Mouse (Mus musculus) ovary, adult 18-20 months (tissue): Measurements from ENCODE around the gene Grwd1.

Experiments
- DNase-seq: peaks from one replicate; pipeline ENCODE4 v3.0.0; 2022; ENCODE audit warnings: low spot score, mixed read lengths

The Grwd1 gene

DNA sequence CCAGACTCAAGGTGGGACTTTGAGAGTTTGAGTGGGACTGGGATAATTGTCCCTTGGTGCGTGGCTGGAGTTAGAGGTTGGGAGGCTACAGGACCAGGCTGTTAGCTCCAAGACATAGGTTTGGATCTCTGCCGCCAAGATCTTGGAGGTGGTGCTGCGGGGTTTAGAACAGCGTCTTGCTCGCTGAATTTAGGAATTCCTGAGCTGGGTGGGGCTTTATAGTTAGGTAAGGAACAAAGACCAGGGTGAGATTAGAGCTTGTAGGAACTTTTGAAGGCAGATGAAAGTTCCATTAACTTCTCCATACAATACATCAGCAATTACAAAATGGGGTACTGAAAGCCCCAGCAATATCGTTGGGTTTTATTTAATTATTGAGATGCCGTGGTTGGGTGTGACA, 30.7 kb downstream of the Grwd1 start:
- DNase-seq: no peak

DNA sequence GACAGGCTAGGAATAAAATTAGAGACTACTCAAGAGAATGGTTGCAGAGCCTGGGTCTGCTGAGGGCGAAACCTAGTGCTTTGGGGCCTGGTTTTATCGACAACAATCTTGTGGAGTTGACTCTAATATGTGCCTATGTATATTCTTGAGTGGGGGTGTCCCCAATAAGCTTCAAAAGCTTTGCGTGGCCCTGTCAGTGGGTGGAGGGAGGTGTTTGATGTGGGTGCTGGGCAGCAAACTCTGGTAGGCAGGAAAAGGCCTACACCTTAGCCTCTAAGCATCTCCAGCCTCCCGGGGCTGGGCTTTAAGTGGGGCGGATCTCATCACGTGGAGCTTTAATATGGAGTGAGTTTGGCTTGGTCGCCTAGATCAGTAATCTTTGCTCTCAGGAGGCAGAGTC, 31.8 kb downstream of the Grwd1 start:
- no peak for DNase-seq

DNA sequence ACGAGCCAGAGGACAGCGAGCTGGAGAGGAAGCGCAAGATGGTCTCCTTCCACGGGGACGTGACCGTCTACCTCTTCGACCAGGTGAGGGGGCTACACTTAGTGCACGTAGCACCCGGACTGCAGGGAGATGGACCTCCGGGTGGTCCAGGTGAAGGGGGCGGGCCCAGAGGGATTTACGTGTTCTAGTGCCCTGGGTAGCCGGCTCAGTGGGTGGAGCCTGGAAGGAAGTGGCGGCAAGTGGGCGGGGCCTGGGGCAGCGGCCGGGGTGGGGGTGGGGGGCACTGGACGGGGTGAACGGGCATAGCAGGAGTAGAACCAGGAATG, 32.3 kb downstream of the Grwd1 start:
- DNase-seq: no peak

DNA sequence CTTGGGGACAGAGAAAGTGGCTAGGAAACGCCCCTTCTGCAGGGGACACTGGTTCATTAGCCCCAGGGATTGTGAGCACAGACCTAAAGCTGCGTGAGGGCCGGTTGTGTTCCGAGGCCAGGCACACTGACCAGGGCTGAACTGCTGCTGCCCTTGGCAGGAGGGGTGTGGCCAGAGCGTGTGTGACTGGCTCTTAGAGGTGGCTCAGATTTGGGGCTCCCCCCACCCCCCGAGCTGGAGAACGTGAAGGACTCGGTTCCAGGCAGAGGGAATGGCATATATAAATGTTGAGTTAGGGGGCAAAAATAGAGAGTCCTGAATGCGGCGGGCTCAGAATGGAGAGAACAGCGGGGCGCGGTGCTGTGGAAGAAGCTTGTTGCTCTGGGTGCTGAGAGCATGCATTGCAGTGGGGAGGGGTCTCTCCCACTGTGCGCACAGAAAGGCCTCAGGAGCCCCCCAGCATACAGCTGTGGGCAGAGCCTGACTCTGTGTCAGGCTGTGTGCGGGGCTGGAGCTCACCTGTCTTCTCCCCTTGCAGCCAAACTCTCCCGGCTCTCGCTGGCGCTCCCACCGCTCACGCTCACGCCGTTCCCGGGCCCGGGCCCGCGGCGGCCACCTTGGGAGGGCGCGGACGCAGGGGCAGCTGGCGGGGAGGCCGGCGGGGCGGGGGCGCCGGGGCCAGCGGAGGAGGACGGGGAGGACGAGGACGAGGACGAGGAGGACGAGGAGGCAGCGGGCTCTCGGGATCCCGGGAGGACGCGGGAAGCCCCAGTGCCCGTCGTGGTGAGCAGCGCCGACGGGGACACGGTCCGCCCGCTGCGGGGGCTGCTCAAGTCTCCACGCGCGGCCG, 32.9 kb downstream of the Grwd1 start:
- no peak for DNase-seq

DNA sequence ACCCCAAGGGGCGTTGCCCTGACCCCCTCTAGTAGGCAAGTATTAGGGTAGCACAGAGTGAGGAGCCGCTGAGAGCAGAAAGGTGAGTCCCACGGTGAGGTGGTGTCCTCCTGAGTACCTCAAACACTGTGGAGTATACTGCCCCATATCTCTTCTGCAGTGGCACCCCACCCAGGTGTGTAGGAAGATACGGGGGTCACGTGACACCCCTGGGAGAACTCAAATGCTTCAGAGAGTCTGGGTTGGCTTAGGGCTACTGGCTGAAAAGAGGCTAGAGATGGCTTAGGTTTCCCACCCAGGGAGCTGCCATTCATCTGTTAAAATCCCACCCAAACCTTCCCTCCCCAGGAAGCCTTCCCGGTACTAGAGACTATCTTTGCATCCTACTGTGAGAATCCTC, 33.8 kb downstream of the Grwd1 start:
- DNase-seq: no peak

DNA sequence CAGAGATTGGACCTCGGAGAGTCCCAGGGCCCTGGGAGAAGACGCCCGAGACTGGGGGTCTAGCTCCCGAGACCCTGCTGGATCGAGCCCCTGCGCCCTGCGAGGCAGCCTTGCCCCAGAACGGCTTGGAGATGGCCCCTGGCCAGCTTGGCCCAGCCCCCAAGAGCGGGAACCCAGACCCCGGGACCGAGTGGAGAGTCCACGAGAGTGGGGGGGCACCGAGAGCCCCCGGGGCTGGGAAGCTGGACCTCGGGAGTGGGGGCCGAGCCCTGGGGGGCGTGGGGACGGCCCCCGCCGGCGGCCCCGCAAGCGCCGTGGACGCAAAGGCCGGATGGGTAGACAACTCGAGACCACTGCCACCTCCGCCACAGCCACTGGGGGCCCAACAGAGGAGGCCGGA, 35.8 kb downstream of the Grwd1 start:
- no peak for DNase-seq

DNA sequence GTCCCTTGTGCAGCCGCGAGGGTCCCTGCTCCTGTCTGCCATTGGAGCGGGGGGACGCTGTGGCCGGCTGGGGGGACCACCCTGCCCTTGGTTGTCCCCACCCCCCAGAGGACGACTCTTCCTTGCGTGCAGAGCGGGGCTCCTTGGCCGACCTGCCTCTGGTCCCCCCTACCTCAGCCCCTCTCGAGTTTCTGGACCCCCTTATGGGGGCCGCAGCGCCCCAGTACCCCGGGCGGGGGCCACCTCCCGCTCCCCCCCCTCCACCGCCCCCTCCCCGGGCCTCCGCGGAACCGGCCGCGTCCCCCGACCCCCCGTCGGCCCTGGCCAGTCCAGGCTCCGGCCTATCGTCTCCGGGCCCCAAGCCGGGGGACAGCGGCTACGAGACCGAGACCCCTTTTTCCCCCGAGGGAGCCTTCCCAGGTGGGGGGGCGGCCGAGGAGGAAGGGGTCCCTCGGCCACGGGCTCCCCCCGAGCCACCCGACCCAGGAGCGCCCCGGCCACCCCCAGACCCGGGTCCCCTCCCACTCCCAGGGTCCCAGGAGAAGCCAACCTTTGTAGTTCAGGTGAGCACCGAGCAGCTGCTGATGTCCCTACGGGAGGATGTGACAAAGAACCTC, 36.7 kb downstream of the Grwd1 start:
- no peak for DNase-seq

DNA sequence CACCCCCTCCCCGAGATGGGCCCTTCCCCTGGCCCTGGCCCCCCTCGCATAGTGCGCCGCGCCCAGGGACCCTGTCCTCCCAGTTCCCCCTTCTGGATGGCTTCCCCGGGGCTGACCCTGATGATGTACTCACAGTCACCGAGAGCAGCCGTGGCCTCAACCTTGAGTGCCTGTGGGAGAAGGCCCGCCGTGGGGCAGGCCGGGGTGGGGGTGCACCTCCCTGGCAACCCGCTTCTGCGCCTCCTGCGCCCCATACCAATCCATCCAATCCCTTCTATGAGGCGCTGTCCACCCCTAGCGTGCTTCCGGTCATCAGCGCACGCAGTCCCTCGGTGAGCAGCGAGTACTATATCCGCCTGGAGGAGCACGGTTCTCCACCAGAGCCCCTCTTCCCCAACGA, 37.5 kb downstream of the Grwd1 start:
- no peak for DNase-seq

DNA sequence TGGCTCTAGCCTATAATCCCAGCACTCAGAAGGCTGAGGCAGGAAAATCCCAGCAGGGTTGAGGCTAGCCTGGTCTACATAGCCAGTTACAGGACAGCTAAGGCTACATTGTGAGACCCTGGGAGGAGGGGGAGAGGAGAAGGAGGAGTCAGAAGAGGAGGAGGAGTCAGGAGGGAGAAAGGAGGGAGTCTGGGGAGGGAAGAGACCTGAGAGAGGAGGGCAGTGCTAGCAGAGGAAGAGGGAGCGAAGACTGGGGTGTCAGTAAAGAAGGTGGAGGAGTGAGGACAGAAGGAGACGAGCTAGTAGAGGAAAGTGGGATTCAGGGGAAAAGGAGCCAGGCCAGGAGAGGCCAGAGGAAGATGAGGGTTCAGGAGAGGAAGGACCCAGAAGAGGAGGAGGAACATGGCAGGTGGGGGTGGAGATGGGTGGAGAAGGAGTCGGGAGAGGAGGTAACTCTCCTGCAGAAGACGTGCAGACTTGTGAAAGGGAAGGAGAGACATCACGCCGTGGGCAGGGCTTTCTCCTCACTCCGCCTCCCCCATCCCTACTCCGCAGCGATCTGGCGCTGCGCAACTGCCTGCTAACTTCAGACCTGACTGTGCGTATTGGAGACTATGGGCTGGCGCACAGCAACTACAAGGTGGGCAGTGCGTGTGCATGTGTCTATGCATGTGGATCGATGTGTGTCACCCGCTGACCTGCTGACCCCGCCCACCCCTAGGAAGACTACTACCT, 38.8 kb downstream of the Grwd1 start:
- no peak for DNase-seq

DNA sequence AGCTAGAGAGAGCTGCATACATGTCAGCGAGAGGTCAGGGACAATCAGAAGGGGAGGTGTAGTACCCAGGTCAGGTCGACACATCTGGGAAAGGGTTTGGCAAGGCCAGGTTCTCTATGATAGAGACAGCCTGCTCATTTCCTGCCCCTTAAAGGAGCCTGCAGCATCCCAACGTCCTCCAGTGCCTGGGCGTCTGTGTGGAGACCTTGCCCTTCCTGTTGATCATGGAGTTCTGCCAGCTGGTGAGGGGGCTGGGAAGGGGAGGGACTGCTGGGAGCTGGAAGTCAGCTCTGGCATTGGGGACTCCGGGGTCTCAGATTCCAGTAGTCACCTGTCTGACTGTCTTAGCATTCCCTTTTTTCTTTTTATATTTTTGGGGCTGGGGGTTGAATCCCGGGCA, 40.0 kb downstream of the Grwd1 start:
- no peak for DNase-seq

DNA sequence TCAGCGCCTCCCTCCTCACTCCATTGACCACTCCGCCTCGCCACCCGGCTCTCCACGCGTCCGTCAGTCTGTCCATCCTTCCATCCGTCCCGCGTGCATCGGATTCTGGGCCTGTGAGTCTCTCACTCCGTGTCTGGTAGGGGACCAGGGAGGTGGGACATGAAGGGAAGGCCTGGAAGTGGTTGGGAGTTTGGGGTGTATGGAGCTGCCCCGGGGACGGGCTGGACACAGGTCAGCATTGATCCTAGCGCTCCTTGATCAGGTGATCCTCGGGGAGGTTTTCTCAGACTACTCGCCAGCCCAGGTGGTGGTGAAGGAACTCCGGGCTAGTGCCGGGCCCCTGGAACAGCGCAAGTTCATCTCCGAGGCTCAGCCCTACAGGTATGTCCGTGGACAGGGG, 43.1 kb downstream of the Grwd1 start:
- DNase-seq: no peak

DNA sequence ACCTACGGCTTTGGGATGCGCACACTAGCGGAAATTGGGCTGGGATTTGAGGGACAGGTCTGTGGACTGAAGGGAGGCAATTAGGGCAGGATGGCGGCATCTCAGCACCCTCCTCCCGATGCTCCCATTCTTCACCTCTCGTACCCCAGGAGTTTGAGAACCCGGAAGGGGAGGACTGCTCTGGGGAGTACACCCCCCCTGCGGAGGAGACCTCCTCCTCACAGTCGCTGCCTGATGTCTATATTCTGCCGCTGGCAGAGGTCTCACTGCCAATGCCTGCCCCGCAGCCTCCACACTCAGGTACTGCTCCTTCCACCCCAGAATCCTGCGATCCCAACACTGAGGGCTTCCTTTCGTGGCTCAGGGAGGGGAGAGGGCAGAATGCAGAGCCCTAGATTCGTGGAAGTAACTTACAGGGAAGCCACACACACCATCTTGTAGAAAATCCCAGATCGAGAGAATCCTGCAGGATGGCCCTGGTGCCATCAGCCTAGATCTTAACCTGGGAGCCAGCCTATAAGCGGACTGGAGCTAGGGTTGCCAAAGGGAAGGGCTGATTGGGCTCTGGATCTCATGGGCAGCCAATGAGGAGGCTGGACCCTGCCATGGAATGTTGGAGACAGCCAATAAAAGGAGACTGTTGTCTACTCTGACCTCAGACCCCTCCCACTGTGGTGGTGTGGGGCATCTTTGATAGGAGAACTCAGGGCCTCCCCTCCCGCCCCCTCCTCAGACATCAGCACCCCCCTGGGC, 43.9 kb downstream of the Grwd1 start:
- DNase-seq: no peak

DNA sequence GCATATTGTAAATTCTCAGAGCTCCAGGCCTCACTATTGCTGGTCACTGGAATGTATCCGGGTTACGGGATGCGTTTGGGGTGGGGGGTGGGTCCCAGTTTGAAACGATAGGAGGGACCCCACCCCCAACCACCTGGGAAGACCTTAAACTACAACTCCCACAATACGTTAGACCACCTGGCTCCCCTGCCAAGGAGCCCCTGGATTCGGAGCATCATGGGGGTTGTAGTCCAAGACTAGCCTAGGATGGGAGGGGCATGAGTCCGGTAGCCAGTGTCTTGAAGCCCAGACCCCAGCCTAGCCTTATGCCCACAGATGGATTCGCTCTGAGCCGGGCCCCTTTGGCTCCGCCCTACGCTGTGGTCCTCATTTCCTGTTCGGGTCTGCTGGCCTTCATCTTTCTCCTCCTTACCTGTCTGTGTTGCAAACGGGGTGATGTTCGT, 44.6 kb downstream of the Grwd1 start:
- DNase-seq: no peak

DNA sequence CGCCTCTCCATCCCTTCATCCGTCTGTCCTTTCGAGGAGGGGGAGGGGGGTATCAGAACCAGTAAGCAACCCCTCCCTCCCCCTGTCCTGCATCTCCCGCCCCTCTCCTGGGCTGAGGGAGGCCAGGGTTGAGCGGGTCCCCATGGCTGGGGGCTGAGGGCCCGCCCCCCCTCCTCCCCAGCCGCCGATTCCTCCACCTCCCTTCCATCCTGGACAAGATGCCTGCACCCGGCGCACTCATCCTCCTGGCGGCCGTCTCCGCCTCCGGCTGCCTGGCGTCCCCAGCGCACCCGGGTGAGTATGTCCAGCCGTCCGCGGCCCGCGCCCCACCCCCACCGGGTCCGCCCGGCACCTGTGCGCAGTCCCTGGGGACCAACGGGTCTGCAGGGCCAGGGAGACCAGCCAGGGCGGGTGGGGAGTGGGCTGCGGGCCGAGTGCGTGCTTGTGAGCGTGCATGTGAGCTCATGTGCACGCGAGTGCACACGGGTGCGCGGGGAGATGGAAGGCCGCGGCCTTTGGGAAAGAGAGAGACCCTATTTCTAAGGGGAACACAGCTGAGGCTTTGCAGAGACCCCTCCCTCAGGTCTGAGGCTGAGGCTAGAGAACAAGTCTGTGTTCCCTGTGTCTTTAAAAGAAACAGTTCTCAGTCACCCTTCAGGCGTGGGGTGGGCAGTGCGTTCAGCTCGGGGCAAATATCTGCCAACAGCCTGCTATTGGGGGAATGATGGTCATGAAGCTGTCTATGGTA, 45.2 kb downstream of the Grwd1 start:
- DNase-seq: no peak

DNA sequence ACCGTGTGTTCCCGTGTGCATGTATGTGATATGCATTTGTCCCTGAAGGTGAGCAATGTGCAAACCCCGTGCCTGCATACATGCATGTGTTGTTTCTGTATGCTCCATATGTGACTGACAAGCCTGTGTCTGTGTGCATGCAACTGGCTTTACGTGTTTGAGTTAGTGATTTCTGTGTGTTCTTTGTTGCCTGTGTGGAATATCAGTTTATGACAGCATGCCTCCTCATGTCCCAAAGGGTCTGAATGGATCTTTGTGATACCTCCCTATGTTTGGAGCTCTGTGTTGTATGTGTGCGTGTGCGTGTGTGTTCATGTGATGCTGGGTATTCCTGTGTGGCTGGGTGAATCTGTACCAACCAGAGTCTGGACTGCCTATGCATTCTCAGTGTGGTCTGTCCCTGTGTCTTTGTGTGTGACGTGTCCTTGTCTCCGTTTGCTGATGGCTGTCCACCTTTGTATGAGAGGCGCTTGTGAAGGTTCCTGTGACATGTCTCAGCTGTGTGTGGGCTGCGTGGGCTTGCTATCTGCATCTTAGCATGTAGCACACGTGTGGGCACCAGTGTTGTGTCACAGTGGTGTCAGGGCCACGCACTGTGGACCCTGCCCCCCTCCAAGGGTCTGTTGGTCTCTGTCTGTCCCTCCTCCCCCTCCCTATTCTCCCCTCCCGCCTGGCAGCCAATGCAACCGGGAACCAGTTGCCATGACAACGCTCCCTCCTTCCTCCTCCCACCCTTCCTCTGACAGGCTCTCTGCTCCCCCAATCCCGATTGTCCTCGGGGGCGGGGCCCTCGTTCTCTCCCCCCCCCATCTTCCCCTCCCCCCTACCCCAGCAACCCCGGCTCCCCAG, 46.0 kb downstream of the Grwd1 start, which contains the start of gene Sult2b1:
TSS of gene Sult2b1 (minus strand) at position 146 of the 849 bp plus-strand sequence.
- DNase-seq: no peak

DNA sequence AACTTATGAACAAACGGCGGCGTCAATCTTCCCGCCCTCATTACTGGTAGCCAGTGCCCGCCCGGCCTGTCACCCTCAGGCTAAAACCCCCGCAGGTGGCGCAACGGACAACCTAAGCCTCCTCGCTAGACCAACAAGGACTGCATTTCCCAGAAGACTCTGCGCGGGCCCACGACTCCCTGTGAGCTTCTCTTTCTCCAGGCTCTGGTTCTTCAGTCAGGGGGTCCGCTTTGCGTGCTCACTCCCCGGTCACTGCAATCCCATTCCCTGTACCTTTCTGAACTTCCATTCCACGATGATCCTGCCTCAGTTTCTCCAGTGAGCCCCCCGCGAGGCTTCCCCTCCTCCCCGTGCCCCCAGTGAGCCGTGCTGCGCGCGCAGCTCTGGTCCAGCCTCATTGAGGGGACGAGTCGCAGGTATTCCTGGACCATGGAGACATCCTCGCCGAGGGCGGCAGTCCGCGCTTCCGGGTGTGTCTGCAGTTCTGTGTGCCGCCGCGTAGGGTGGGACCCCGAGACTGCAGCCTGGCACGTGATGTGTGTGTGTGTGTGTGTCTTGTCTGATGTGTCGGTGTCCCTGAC, 47.1 kb downstream of the Grwd1 start, which contains the start of gene Lmtk3:
TSS of gene Lmtk3 (plus strand) at position 228 of the 581 bp plus-strand sequence.
- DNase-seq: no peak

DNA sequence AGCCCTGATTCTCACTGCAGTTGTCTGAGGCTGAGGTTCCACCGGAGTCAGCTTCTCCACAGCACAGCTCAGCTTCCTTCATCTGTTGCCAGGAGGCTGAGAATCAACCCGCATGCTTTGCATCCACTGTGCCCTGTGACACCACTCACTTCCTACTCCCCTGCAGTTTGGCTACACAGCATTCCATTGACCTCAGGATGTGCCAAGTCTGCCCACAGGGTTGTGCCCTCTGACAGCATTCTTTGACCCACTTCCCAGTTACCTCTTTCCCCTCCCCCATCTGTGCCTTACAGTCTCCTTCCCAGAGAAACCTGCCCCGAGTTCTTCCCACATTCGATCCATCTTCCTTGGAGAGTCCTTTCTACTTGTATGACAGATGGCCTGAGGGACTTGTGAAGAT, 48.5 kb downstream of the Grwd1 start:
- DNase-seq: no peak

DNA sequence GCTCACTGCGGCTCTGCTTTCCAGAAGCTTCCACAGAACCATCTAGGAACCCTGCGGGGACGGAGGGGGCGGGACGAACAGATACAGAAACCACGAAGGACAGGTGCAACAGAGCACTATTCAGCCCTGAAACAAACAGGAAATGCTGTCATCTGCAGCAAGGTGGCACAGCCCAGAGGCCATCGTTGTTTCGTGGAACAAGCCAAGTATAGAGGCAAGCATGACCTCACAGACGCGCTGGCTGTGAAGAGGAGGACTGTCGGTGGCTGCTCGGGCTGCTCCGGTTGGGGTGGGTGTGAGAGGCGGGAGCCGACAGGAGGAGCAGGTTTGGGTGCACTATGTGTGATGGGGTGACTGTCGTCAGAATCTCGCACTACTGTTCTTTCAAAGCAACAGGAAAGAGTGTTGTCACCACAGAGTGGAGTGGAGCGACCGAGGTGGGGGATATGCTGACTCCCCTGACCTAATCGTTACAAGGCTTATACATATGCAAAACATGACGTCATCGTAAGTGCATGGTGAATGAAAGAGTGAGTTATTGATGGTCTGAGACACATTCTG, 51.6 kb downstream of the Grwd1 start:
- no peak for DNase-seq

DNA sequence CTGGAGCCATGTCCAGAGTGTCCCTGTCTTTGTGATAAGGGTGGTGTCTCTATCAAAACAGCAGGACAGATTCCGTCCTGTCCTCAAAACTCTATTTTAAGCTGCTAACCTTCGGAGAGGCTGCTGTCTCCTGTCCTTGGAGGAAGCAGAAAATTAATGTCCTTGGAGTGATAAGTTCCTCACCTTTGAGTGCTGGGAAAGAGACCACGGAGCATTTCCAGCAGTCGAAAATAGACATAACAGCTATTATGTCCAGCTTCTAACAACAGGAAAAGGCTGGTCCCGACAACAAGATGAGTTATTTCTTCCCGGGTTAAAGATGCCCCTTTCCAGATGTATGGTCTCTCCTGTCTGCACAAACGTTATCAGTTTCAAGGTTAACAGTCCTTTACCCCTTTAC, 55.5 kb downstream of the Grwd1 start:
- no peak for DNase-seq
